Mouse (Mus musculus): Measurements from ENCODE around the gene S100a13.

DNA sequence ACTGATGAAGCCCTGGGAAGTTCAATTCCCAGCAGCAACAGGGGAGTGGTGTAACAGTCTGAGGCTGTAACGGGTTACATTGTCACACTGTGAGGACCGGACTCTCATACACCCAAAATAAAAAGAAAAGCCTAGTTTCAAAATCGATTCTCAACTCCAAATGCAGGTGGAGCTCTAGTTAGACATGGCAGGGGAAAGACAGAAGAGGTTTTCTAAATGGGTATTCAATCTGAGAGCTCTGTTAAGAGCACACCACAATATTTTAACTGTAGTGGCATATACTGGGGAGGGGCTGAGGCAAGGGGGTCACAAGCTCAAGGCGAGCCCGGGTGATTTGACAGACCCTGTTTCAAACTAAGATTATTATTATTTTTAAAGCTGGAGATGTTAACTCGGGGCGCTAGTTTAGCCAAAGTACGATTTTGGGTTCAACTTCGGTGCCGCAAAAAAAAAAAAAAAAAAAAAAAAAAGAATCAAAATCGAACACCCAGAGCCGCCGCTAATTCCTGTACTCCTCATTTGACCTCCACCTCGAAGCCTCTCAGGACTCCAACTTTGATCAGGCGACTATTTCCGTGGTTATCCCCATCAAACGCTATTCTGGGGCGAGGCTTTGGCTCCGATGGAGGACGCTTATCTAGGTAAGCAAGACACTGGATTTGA lies 5.8 kb upstream of the S100a13 start:
- TF ChIP-seq POLR2A (IDR thresholded peaks at IDR 0.05; ENCODE audit: borderline replicate concordance, low read depth, low read length) (no peak), CTCF (IDR thresholded peaks at IDR 0.05; ENCODE audit: low read depth, low read length) (no peak; the same call in 1 of the 2 replicates)
